Mouse (Mus musculus) limb, embryonic 13.5 days (tissue): Measurements from ENCODE around the gene Ebf1. TPM values are rescaled to one million over a fixed set of nuclear protein-coding genes. Genes with fewer than 3 reads are reported as not detected.

Experiments
- ATAC-seq: fragments of 200-750 bp; cut with Nextera tagmentation; 2 replicates; pipeline ENCODE4 v1.8.0; 2017; ENCODE audit warnings: low read depth, moderate number of reproducible peaks, moderate TSS enrichment; ENCODE audit not compliant: low FRiP score
- H3K27ac ChIP-seq: fragments of 300-500 bp; sonication (generic); 2 replicates; pipeline ENCODE4 v1.5.1; 2015; ENCODE audit warnings: inconsistent platforms, mild to moderate bottlenecking, moderate library complexity
- H3K27me3 ChIP-seq: fragments of 300-500 bp; sonication (generic); 2 replicates; pipeline ENCODE4 v1.6.1; 2015; ENCODE audit warnings: mild to moderate bottlenecking, inconsistent platforms
- H3K36me3 ChIP-seq: fragments of 300-500 bp; sonication (generic); 2 replicates; pipeline ENCODE4 v1.6.1; 2015; ENCODE audit warnings: inconsistent platforms, mild to moderate bottlenecking, moderate library complexity
- H3K4me1 ChIP-seq: fragments of 300-500 bp; sonication (generic); 2 replicates; pipeline ENCODE4 v1.6.1; 2015; ENCODE audit warnings: inconsistent platforms
- H3K4me2 ChIP-seq: fragments of 300-500 bp; sonication (generic); replicated peaks from 2 replicates; pipeline ENCODE4 v1.6.1; 2015; ENCODE audit warnings: inconsistent platforms, mild to moderate bottlenecking, moderate library complexity
- H3K4me3 ChIP-seq: fragments of 300-500 bp; sonication (generic); 2 replicates; pipeline ENCODE4 v1.5.1; 2015; ENCODE audit warnings: moderate library complexity, mild to moderate bottlenecking, inconsistent platforms
- H3K9ac ChIP-seq: fragments of 300-500 bp; sonication (generic); 2 replicates; pipeline ENCODE4 v1.6.1; 2015; ENCODE audit warnings: mild to moderate bottlenecking, inconsistent platforms
- H3K9me3 ChIP-seq: fragments of 300-500 bp; sonication (generic); 2 replicates; pipeline ENCODE4 v1.6.1; 2016; ENCODE audit warnings: inconsistent platforms
- WGBS: fragments of 180-500 bp; shearing (Covaris S2); methylation state at CpG from one replicate; pipeline ENCODE4 v1.1.7; 2015; 5-methylcytosine and 5-hydroxymethylcytosine counted together
- polyA plus RNA-seq: library from polyadenylated mRNA; unstranded; fragments of >200 nt; fragmentation: Nextera tagmentation; extraction: Ambion mirVana; gene quantifications from 2 replicates; pipeline ENCODE4 v1.2.1, GENCODE M21; 2015

Ebf1 gene
- polyA plus RNA-seq, 1 experiment from 2014 or later, result 103 TPM

DNA sequence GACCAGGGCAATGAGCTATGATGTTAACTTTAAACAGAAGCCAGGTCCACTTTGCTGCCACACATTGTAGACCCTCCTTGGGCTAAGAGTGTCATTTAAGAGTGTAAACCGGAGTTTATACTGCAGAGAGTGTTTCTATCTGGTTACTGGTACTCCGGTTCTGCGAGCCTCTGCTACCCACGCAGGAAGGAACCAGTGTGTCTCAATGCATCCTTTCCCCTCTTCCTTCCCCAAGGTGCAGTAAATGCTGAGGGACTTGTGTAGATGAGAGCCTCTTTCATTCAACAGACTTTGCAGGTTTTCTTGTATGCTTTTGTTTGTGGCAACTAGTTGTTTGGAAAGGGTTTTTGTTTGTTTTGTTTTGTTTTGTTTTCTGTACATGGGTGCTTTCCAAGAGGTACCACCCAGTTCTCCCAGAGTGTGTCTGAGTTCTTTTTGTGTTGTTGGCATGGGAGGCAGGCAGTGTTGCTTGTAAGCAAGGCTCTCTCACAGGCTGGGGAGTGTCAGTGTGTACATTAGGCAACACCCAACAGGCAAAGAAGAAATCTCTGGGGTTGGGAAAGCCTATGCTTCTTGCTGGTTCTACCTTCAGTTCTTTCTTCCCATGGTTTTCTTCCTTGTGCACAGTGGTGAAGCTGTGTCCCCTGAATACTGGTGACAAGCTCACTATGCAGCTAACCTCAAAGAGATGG, 191.9 kb downstream of the Ebf1 start:
- no peaks in the 10 kb centered on the region for H3K9me3 ChIP-seq
- H3K4me3 ChIP-seq, result no peak overlapping the region
- WGBS, result 81% methylated on average over 4 of the region's 4 CpGs
- H3K4me1 ChIP-seq, result peaks cover 49% of the 10 kb centered on the region
- no peak overlapping the region for H3K9ac ChIP-seq
- ATAC-seq, result no peak
- H3K4me2 ChIP-seq, result no peak overlapping the region
- H3K27ac ChIP-seq, result no peak overlapping the region
- no peaks in the 10 kb centered on the region for H3K27me3 ChIP-seq
- H3K36me3 ChIP-seq, result no peaks in the 10 kb centered on the region

DNA sequence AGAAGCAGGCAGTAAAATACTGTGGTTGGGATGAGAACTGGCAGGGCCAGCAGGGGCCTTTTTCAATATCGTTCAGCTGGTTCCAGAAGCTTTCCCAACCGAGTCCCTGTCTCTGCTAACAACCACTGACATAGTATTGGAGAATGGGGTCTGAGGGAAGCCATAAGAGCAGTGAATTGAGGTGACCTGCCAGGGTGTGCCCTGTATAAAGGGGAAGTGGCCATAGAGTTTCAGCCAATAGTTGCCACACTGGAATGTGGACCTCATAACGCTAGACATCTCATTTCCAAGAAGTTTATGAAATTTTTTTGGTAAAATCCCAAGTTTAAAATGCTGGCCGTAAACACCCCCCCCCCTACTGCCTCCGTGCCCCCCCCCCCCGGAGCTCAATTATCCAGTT, 193.9 kb downstream of the Ebf1 start:
- Histone ChIP-seq H3K27ac (no peak overlapping the region), H3K9ac (no peak overlapping the region), H3K36me3 (no peaks in the 10 kb centered on the region), H3K4me1 (peaks cover 47% of the 10 kb centered on the region), H3K27me3 (no peaks in the 10 kb centered on the region), H3K4me2 (no peak overlapping the region), H3K9me3 (no peaks in the 10 kb centered on the region), H3K4me3 (no peak overlapping the region)
- ATAC-seq, result no peak
- 48% methylated on average over 6 of the region's 6 CpGs for WGBS

DNA sequence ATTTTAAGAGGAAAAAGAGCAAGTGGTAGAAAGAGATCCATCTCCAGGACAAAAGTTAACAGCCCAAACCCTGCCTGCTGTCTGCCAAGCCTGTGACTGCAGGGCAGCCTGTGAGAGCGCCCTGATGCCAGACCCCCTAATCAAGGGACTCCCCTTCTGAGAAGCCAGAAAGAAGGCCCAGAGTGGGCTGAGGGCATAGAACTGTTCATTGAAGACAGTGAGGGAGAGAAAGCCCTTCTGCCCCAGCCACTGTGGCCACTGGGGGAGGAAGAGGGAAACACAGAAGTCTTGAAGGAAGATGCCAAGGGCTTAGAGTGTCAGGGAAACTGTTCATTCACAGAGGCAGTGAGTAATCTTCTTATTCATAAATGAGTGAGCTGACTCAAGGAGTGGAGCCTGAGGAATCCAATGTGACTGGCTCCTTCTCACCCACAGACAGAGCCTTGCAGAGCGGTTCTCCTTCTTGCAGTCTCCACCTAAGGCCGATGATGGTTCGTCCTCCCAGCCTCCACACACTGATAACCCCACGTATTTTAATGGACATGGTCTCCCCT, 195.2 kb downstream of the Ebf1 start:
- no peak for ATAC-seq
- no peak overlapping the region for H3K27ac ChIP-seq
- H3K36me3 ChIP-seq, result no peaks in the 10 kb centered on the region
- H3K4me1 ChIP-seq, result peaks cover 39% of the 10 kb centered on the region; the same call in 1 of the 2 replicates
- H3K27me3 ChIP-seq, result no peaks in the 10 kb centered on the region
- no peaks in the 10 kb centered on the region for H3K9me3 ChIP-seq
- H3K9ac ChIP-seq, result no peak overlapping the region
- 91% methylated on average over 5 of the region's 5 CpGs for WGBS
- H3K4me3 ChIP-seq, result no peak overlapping the region
- H3K4me2 ChIP-seq, result no peak overlapping the region

DNA sequence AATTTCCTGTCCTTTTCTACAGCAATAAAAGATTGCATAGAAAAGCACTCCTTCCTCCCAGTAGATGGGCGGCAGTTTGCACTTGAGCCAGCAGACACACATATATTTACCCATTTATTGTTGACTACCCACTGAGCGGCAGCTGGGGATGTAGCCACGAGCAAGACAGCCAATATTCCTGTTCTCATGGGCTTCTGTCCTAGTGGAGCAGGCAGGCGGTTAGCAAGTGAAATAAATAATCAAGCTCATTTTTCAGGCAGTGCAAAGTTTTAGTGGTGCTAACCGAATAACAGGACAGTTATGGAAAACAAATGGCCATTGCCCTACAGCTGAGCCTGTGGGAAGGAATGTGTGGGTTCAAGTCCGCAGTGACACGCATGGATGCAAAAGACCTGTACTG, 196.4 kb downstream of the Ebf1 start:
- Histone ChIP-seq H3K4me3 (no peak overlapping the region), H3K9me3 (no peaks in the 10 kb centered on the region), H3K27me3 (no peaks in the 10 kb centered on the region), H3K4me2 (no peak overlapping the region), H3K4me1 (peaks cover 38% of the 10 kb centered on the region; the same call in 1 of the 2 replicates), H3K36me3 (no peaks in the 10 kb centered on the region), H3K27ac (no peak overlapping the region), H3K9ac (no peak overlapping the region)
- 57% methylated on average over 7 of the region's 7 CpGs for WGBS
- ATAC-seq, result no peak

DNA sequence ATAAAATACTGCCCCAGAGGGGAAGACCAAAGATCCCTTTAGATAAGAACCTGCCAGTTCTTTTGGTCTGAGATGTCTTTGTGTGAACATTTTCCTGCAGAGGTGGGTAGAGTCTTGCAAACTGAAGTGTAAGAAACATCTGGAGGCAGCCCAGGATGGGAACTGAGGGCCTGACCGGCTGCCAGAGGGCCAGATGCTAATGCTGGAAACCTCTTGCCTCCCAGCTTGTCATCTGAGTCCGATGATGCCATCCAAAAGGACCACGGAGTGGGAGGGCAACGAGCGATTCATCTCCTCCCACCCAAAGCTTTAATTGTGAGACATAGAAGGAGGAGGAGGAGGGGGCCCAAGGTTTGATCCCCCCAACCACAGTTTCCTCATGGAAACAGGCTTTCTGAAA, 197.7 kb downstream of the Ebf1 start:
- H3K27me3 ChIP-seq, result no peaks in the 10 kb centered on the region
- 70% methylated on average over 5 of the region's 5 CpGs for WGBS
- H3K36me3 ChIP-seq, result no peaks in the 10 kb centered on the region
- ATAC-seq, result no peak
- no peak overlapping the region for H3K27ac ChIP-seq
- no peak overlapping the region for H3K4me2 ChIP-seq
- H3K9me3 ChIP-seq, result no peaks in the 10 kb centered on the region
- H3K9ac ChIP-seq, result no peak overlapping the region
- no peak overlapping the region for H3K4me3 ChIP-seq
- peaks cover 27% of the 10 kb centered on the region; the same call in 1 of the 2 replicates for H3K4me1 ChIP-seq

DNA sequence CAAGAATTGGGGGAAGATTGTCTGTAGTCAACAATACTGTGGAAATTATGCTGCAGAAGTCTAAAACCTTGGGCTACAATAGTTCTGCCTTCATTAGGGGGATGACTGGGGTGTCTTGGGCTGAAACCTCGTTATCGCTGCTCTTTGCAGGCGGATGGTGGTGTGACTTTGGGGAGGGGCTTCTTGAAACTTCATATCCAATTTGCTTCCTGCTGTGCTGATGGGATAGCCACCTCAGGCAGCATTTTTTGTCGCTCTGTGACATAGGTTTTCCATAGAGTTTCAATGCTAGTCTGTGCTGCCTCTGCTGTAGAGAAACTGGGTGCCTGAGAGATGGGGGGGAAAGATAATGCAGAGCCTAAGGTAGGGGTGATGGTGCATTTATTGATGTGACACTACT, 198.9 kb downstream of the Ebf1 start:
- H3K4me2 ChIP-seq, result no peak overlapping the region
- ATAC-seq, result no peak
- no peak overlapping the region for H3K9ac ChIP-seq
- no peaks in the 10 kb centered on the region for H3K9me3 ChIP-seq
- 56% methylated on average over 4 of the region's 4 CpGs for WGBS
- no peak overlapping the region for H3K4me3 ChIP-seq
- H3K27me3 ChIP-seq, result no peaks in the 10 kb centered on the region
- no peaks in the 10 kb centered on the region for H3K36me3 ChIP-seq
- H3K4me1 ChIP-seq, result peaks cover 32% of the 10 kb centered on the region; the same call in 1 of the 2 replicates
- H3K27ac ChIP-seq, result no peak overlapping the region

DNA sequence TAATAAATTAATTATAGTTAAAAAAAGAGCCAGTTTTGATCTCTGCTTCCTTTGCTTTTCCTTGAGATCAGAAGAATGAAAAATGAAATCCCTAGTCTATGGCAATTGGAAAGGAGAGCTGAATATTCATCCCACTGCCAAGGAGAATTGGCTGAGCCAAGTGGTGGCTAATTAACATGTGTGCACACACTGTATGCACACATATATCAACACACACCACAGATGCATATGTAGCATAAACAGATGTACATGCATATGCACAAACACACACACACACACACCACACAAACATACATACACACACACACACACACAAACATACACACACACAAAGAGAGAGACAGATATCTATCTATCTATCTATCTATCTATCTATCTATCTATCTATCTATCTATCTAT, 205.2 kb downstream of the Ebf1 start:
- no peaks in the 10 kb centered on the region for H3K27me3 ChIP-seq
- H3K9me3 ChIP-seq, result no peaks in the 10 kb centered on the region
- H3K36me3 ChIP-seq, result no peaks in the 10 kb centered on the region
- no peak overlapping the region for H3K4me2 ChIP-seq
- ATAC-seq, result no peak
- H3K9ac ChIP-seq, result no peak overlapping the region
- no peak overlapping the region for H3K4me3 ChIP-seq
- H3K27ac ChIP-seq, result no peak overlapping the region
- peaks cover 22% of the 10 kb centered on the region for H3K4me1 ChIP-seq

DNA sequence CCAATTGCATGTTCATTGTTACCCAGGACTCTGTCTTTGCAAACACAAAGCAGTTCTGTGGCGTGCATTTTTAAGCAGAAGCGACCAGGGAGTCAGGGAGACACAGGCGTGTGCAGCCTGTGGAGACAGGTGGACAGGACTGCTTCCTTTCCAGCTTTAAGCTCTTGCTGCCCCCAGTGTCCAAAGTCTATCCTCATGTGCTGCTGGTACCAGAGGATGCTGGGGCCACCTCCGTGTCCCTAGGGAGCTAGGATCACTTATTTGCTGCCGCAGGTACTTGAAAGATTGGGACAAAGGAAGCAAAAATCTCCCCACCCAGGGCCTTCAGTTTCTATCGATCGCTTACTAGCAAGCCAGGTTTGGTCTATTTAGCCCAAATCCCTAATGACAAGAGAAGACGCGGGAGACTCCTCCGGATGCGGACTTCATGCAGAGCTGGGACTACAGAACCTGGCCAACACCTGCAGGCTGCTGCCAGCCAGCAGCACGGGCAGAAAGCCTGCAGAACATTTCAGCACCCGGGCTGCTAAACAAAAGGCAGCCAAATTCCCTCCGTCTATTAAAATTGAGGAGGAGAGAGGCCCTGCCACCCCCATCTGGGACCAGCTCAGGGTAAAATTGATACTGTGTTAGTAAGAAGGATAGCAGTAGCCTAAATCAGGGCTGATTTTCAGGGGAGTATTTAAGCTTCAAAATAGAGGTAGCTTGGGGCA, 215.3 kb downstream of the Ebf1 start:
- Histone ChIP-seq H3K4me1 (peaks cover 32% of the 10 kb centered on the region), H3K27ac (no peak overlapping the region), H3K36me3 (no peaks in the 10 kb centered on the region), H3K4me2 (peak overlapping the region; percentile 45), H3K4me3 (no peak overlapping the region), H3K27me3 (peaks cover 11% of the 10 kb centered on the region), H3K9me3 (no peaks in the 10 kb centered on the region), H3K9ac (no peak overlapping the region)
- ATAC-seq, result no peak
- 15% methylated on average over 14 of the region's 14 CpGs for WGBS

DNA sequence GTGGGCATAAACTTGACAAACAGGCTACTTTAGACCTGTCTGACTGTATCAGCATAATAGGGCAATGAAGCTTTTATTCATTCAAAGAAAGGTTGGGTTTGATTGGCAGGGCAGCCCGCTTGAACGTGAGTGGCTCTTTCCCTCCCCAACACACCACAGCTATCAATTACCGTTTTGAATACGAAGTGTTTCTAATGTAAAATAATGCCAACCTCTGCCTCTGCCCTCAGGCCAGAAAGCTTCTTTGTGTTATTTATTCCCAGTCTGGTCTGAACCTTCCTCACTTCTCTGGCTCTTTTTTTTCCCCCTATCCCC, 215.8 kb downstream of the Ebf1 start:
- Histone ChIP-seq H3K4me3 (no peak overlapping the region), H3K9me3 (no peaks in the 10 kb centered on the region), H3K4me1 (peaks cover 32% of the 10 kb centered on the region), H3K9ac (no peak overlapping the region), H3K4me2 (peak overlapping the region; percentile 45), H3K27ac (no peak overlapping the region; the same call in 1 of the 2 replicates), H3K36me3 (no peaks in the 10 kb centered on the region), H3K27me3 (peaks cover 11% of the 10 kb centered on the region)
- no peak for ATAC-seq
- 11% methylated on average over 4 of the region's 4 CpGs for WGBS

DNA sequence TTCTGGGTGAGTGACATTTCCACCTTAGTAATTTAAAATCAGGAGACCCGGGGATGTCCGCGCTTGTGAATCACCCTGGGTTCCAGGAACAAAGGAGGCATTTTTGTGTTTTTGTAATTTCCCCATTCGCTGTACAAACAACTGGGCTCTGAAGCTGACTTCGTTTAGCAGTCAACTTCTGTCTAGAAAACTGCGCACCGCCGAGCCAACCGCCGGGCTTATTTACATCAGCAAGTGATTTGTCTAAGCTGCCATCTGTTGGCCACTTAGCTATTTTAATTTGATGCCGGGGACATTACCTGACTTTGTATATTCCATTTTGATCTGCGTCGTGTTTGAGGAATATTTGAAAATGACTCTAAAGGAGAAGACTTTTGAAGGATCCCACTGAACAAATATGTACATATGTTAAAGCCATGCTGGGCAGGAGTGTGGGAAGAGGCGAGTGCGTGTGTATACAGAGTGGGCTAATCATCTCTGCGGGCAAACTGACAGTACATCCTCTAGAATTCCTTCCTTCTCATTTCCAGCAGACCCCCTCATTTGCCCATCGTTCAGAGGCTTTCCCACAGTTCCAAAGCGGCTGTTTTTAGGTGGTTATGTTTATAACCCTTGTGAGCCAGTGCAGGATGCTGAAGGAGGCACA, 216.4 kb downstream of the Ebf1 start:
- Histone ChIP-seq H3K27me3 (peaks cover 11% of the 10 kb centered on the region), H3K4me3 (no peak overlapping the region), H3K4me2 (peak overlapping the region; percentile 45), H3K4me1 (peaks cover 32% of the 10 kb centered on the region), H3K9ac (no peak overlapping the region), H3K36me3 (no peaks in the 10 kb centered on the region), H3K27ac (no peak overlapping the region; the same call in 1 of the 2 replicates), H3K9me3 (no peaks in the 10 kb centered on the region)
- 36% methylated on average over 18 of the region's 18 CpGs for WGBS
- ATAC-seq, result no peak

DNA sequence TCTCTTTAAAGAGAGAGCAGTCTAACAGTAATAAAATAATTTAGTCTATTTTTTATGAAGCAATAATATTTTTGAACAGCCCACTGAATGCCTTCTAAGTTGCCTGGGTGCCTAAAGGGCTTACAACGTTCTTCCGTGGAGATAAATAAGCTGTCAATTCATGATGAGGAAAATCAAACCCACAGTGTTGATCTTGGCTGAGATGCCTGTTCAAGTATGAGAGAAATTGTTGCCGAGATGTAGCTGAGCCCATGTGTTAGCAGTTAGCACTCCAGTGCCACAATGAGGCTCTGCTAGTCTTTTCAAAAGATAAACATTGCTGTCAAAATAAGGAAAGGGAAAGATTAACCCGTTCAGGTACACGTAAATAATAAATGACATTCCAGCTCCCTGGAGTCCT, 218.0 kb downstream of the Ebf1 start:
- Histone ChIP-seq H3K9me3 (no peaks in the 10 kb centered on the region), H3K4me3 (no peak overlapping the region), H3K9ac (no peak overlapping the region), H3K27ac (no peak overlapping the region), H3K4me1 (peaks cover 32% of the 10 kb centered on the region), H3K4me2 (no peak overlapping the region), H3K36me3 (no peaks in the 10 kb centered on the region), H3K27me3 (peaks cover 11% of the 10 kb centered on the region)
- ATAC-seq, result no peak
- 38% methylated on average over 5 of the region's 5 CpGs for WGBS

DNA sequence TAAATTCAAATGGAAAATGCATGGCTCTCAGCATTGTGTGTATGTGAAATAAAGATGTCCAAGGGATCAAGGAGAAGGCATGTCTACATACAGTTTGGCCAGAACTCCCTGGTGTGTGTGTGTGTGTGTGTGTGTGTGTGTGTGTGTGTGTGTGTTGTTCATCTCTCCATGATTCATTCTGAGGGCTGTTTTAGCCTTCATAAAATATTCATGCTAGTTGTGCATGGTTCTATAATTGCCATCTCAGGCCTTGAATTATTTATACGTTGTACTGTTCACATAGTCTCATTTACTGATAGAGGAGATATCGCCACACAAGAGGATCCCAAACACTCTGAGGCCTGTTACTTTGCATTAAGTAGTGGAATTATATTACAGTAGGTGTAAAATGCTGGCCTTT, 220.5 kb downstream of the Ebf1 start:
- H3K9ac ChIP-seq, result no peak overlapping the region
- no peak for ATAC-seq
- WGBS, result 95% methylated on average over 2 of the region's 2 CpGs

More for the DNA sequence above, 220.5 kb downstream of the Ebf1 start:
- no peaks in the 10 kb centered on the region for H3K9me3 ChIP-seq
- H3K36me3 ChIP-seq, result no peaks in the 10 kb centered on the region
- H3K4me2 ChIP-seq, result no peak overlapping the region
- peaks cover 12% of the 10 kb centered on the region for H3K27me3 ChIP-seq
- H3K27ac ChIP-seq, result no peak overlapping the region
- H3K4me1 ChIP-seq, result peaks cover 31% of the 10 kb centered on the region
- H3K4me3 ChIP-seq, result no peak overlapping the region
